Mouse (Mus musculus) embryonic facial prominence, embryonic 14.5 days (tissue): ENCODE measurements at regions not wholly inside any gene's neighbourhood (a gene's known extent, or its start where the extent isn't known, plus 50 kb on each side); places are given as distances from the start of the nearest gene placed in this dataset.
"Not testable (repeated sequence)": the region's sequence is repeated elsewhere in the genome, so short reads cannot be mapped to it uniquely, and the experiment has no call there.

ENCODE experiments used
- ATAC-seq: fragments of 200-750 bp; cut with Nextera tagmentation; 2 replicates; pipeline ENCODE4 v1.8.0; 2017; ENCODE audit warnings: low read depth, moderate number of reproducible peaks, moderate TSS enrichment
- DNase-seq: peaks from one replicate; pipeline ENCODE4 v3.0.0-alpha.2; 2015; ENCODE audit warnings: low spot score
- H3K27ac ChIP-seq: fragments of 300-500 bp; sonication (generic); replicated peaks from 2 replicates; pipeline ENCODE4 v1.5.1; 2014; ENCODE audit warnings: low read depth, mild to moderate bottlenecking, low read length, moderate library complexity
- H3K27me3 ChIP-seq: fragments of 300-500 bp; sonication (generic); replicated peaks from 2 replicates; pipeline ENCODE4 v1.6.1; 2014; ENCODE audit warnings: low read length; ENCODE audit not compliant: control insufficient read depth, insufficient read depth
- H3K36me3 ChIP-seq: fragments of 300-500 bp; sonication (generic); 2 replicates; pipeline ENCODE4 v1.6.1; 2014; ENCODE audit warnings: low read length, mixed read lengths; ENCODE audit not compliant: control insufficient read depth, insufficient read depth
- H3K4me1 ChIP-seq: fragments of 300-500 bp; sonication (generic); 2 replicates; pipeline ENCODE4 v1.6.1; 2014; ENCODE audit warnings: antibody characterized with exemption, low read length; ENCODE audit not compliant: control insufficient read depth, insufficient read depth
- H3K4me2 ChIP-seq: fragments of 300-500 bp; sonication (generic); 2 replicates; pipeline ENCODE4 v1.6.1; 2014; ENCODE audit warnings: low read depth, mild to moderate bottlenecking, low read length, moderate library complexity, mixed read lengths
- H3K4me3 ChIP-seq: fragments of 300-500 bp; sonication (generic); 2 replicates; pipeline ENCODE4 v1.5.1; 2014; ENCODE audit warnings: low read depth, mild to moderate bottlenecking, low read length
- H3K9ac ChIP-seq: fragments of 300-500 bp; sonication (generic); 2 replicates; pipeline ENCODE4 v1.6.1; 2014; ENCODE audit warnings: low read depth, mild to moderate bottlenecking, low read length, moderate library complexity, mixed read lengths
- H3K9me3 ChIP-seq: fragments of 300-500 bp; sonication (generic); 2 replicates; pipeline ENCODE4 v1.6.1; 2016; ENCODE audit warnings: low read length; ENCODE audit not compliant: control insufficient read depth
- WGBS: fragments of 180-500 bp; shearing (Covaris S2); extraction: QIAGEN DNeasy Blood & Tissue Kit; methylation state at CpG from one replicate; pipeline ENCODE4 v1.1.7; 2014; 5-methylcytosine and 5-hydroxymethylcytosine counted together

- no peaks in the 10 kb centered on the region for H3K9me3 ChIP-seq
- H3K36me3 ChIP-seq: no peaks in the 10 kb centered on the region
- no peak overlapping the region for H3K9ac ChIP-seq
- ATAC-seq (no peak), DNase-seq (no peak)
- no peak overlapping the region for H3K4me3 ChIP-seq
- 48% methylated on average over 2 of the region's 2 CpGs for WGBS
- no peak overlapping the region for H3K4me2 ChIP-seq
- no peak overlapping the region for H3K27ac ChIP-seq
- no peaks in the 10 kb centered on the region for H3K4me1 ChIP-seq
- H3K27me3 ChIP-seq: no peaks in the 10 kb centered on the region
Measured at GRCm38 (mm10) chr1:124410236-124410635, 364.9 kb upstream of the Dpp10 start.

- Histone ChIP-seq H3K9ac (no peak overlapping the region), H3K4me2 (no peak overlapping the region), H3K27me3 (no peaks in the 10 kb centered on the region), H3K9me3 (no peaks in the 10 kb centered on the region), H3K36me3 (no peaks in the 10 kb centered on the region), H3K4me1 (no peaks in the 10 kb centered on the region), H3K27ac (no peak overlapping the region), H3K4me3 (no peak overlapping the region)
- DNase-seq: no peak
- ATAC-seq: no peak
- 79% methylated on average over 3 of the region's 3 CpGs for WGBS
Measured at GRCm38 (mm10) chr1:124409781-124410180, 364.4 kb upstream of the Dpp10 start.

GRCm38 (mm10) chr1:124369604-124370003 lies 324.2 kb upstream of the Dpp10 start:
- Histone ChIP-seq H3K9ac (no peak overlapping the region), H3K9me3 (no peaks in the 10 kb centered on the region), H3K4me2 (no peak overlapping the region), H3K27me3 (no peaks in the 10 kb centered on the region), H3K4me3 (no peak overlapping the region), H3K27ac (no peak overlapping the region), H3K36me3 (no peaks in the 10 kb centered on the region), H3K4me1 (no peaks in the 10 kb centered on the region)
- DNase-seq (no peak), ATAC-seq (no peak)
- 29% methylated on average over 4 of the region's 4 CpGs for WGBS

- not testable (repeated sequence) for H3K27ac ChIP-seq, H3K4me3 ChIP-seq, H3K4me1 ChIP-seq, H3K36me3 ChIP-seq, ATAC-seq, H3K9me3 ChIP-seq, H3K4me2 ChIP-seq, H3K9ac ChIP-seq, H3K27me3 ChIP-seq, DNase-seq
- WGBS: 50% methylated on average over 1 of the region's 1 CpGs
Measured at GRCm38 (mm10) chr1:124348491-124348890, 303.1 kb upstream of the Dpp10 start.

GRCm38 (mm10) chr1:124339444-124339843 lies 294.1 kb upstream of the Dpp10 start:
- no peaks in the 10 kb centered on the region for H3K36me3 ChIP-seq
- no peak for ATAC-seq

GRCm38 (mm10) chr1:124338648-124339047 lies 293.3 kb upstream of the Dpp10 start:
- Histone ChIP-seq H3K9ac (no peak overlapping the region), H3K4me3 (no peak overlapping the region), H3K4me1 (no peaks in the 10 kb centered on the region), H3K27me3 (no peaks in the 10 kb centered on the region), H3K9me3 (no peaks in the 10 kb centered on the region), H3K36me3 (no peaks in the 10 kb centered on the region), H3K27ac (no peak overlapping the region), H3K4me2 (no peak overlapping the region)
- ATAC-seq (peak; percentile 60; the same call in 1 of the 2 replicates), DNase-seq (peak; percentile 75)

More at GRCm38 (mm10) chr1:124339444-124339843, 294.1 kb upstream of the Dpp10 start:
- Histone ChIP-seq H3K4me2 (no peak overlapping the region), H3K27me3 (no peaks in the 10 kb centered on the region), H3K4me1 (no peaks in the 10 kb centered on the region), H3K27ac (no peak overlapping the region), H3K9ac (no peak overlapping the region), H3K9me3 (no peaks in the 10 kb centered on the region), H3K4me3 (no peak overlapping the region)
- 64% methylated on average over 2 of the region's 2 CpGs for WGBS
- DNase-seq: no peak

- no peak for ATAC-seq
- 72% methylated on average over 3 of the region's 3 CpGs for WGBS
- no peak overlapping the region for H3K27ac ChIP-seq
Measured at GRCm38 (mm10) chr1:124332294-124332693, 286.9 kb upstream of the Dpp10 start.

More at GRCm38 (mm10) chr1:124332294-124332693, 286.9 kb upstream of the Dpp10 start:
- peak; percentile 3 for DNase-seq
- Histone ChIP-seq H3K9me3 (no peaks in the 10 kb centered on the region), H3K9ac (no peak overlapping the region), H3K27me3 (no peaks in the 10 kb centered on the region), H3K4me1 (no peaks in the 10 kb centered on the region), H3K4me3 (no peak overlapping the region), H3K4me2 (no peak overlapping the region), H3K36me3 (no peaks in the 10 kb centered on the region)
